Mouse (Mus musculus): ENCODE measurements around the gene Pth1r.

GRCm38 (mm10) chr9:110706784-110707183 lies 40.2 kb downstream of the Pth1r start:
- TF ChIP-seq CTCF (IDR thresholded peaks at IDR 0.05; ENCODE audit: insufficient read depth, low read length), result no peak
- no peak for TF ChIP-seq POLR2A (IDR thresholded peaks at IDR 0.05; ENCODE audit: borderline replicate concordance, extremely low read depth, low read depth, low read length)

All from lung, adult 2 months (tissue).